Mouse (Mus musculus) layer of hippocampus, adult 9-11 months (tissue): ENCODE measurements around the gene Vmn1r21.
"Not testable (repeated sequence)": the region's sequence is repeated elsewhere in the genome, so short reads cannot be mapped to it uniquely, and the experiment has no call there.

ENCODE experiments used
- DNase-seq: peaks from one replicate; pipeline ENCODE4 v3.0.0; 2022

The Vmn1r21 gene

GRCm38 (mm10) chr6:57850286-57850685 is at the start of gene Vmn1r21:
TSS of gene Vmn1r21 (minus strand) at chr6:57850343.
- no peak for DNase-seq

GRCm38 (mm10) chr6:57859043-57860042 is 9.2 kb upstream of the Vmn1r21 start:
- DNase-seq: peak; percentile 42

GRCm38 (mm10) chr6:57851177-57851576 is 1.0 kb upstream of the Vmn1r21 start:
- not testable (repeated sequence) for DNase-seq

- DNase-seq: peak; percentile 39
Measured at GRCm38 (mm10) chr6:57839693-57840408, 10.3 kb downstream of the Vmn1r21 start.

GRCm38 (mm10) chr6:57825259-57825715 is 24.9 kb downstream of the Vmn1r21 start:
- no peak for DNase-seq

GRCm38 (mm10) chr6:57824422-57825258 is 25.5 kb downstream of the Vmn1r21 start, which contains the start of gene Vopp1:
TSS of gene Vopp1 (minus strand) at chr6:57825159.
- peak; percentile 49 for DNase-seq

- no peak for DNase-seq
Measured at GRCm38 (mm10) chr6:57823461-57823860, 26.7 kb downstream of the Vmn1r21 start.

GRCm38 (mm10) chr6:57822648-57823410 is 27.3 kb downstream of the Vmn1r21 start:
- no peak for DNase-seq

- DNase-seq: no peak
Measured at GRCm38 (mm10) chr6:57814436-57814940, 35.7 kb downstream of the Vmn1r21 start.

- DNase-seq: no peak
Measured at GRCm38 (mm10) chr6:57811748-57812730, 38.1 kb downstream of the Vmn1r21 start.

- DNase-seq: no peak
Measured at GRCm38 (mm10) chr6:57805218-57806069, 44.7 kb downstream of the Vmn1r21 start.

- no peak for DNase-seq
Measured at GRCm38 (mm10) chr6:57803130-57803529, 47.0 kb downstream of the Vmn1r21 start.

- no peak for DNase-seq
Measured at GRCm38 (mm10) chr6:57798986-57799385, 51.2 kb downstream of the Vmn1r21 start.

GRCm38 (mm10) chr6:57796853-57797423 is 53.2 kb downstream of the Vmn1r21 start:
- no peak for DNase-seq

GRCm38 (mm10) chr6:57795835-57796234 is 54.3 kb downstream of the Vmn1r21 start:
- DNase-seq: no peak
